Mouse (Mus musculus): ENCODE results near the gene Rab4a. TPM values are rescaled to one million over a fixed set of nuclear protein-coding genes. Genes with fewer than 3 reads are reported as not detected.
A peak's percentile ranks its signal among the peaks of the same experiment; 100 is the strongest.

The Rab4a gene
- polyA plus RNA-seq, 1 experiment from 2014 or later, result 33.2 TPM

GRCm38 (mm10) chr8:123872048-123872447 lies 66.3 kb downstream of the Rab4a start:
- ATAC-seq (ENCODE audit: extremely low read depth, insufficient number of reproducible peaks, low FRiP score, low TSS enrichment), result no peak
- H3K9me3 ChIP-seq, result no peaks in the 10 kb centered on the region
- H3K4me1 ChIP-seq, result peaks cover 16% of the 10 kb centered on the region
- H3K4me2 ChIP-seq, result 0 out of 2 replicates have a peak overlapping the region, but pooled peaks have one; percentile 14
- no peaks in the 10 kb centered on the region for H3K27me3 ChIP-seq (replicated peaks)
- no peak overlapping the region for H3K9ac ChIP-seq
- H3K36me3 ChIP-seq, result no peaks in the 10 kb centered on the region
- WGBS, result 40% methylated on average over 9 of the region's 9 CpGs
- no peak overlapping the region for H3K4me3 ChIP-seq
- peak overlapping the region; percentile 38 for H3K27ac ChIP-seq (replicated peaks)

DNA sequence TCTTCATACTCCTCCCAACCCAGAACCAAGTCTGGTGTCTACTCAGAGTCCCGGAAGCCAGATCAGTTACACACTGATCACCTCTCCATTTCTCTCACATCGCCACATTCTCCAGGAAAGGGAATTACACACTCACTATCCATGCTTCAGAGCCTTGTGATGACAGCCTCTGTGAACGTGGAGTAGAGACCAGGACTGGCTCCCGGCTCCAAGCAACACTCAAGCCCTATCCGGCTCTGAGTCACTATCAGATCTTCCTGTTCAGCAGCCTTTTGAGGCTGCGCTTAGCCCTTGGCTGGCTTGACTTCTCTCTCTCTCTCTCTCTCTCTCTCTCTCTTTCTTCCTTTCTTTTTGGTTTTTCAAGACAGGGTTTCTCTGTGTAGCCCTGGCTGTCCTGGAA lies 67.6 kb downstream of the Rab4a start:
- no peak overlapping the region for H3K4me3 ChIP-seq
- no peak for ATAC-seq (ENCODE audit: extremely low read depth, insufficient number of reproducible peaks, low FRiP score, low TSS enrichment)
- H3K36me3 ChIP-seq, result no peaks in the 10 kb centered on the region
- WGBS, result 29% methylated on average over 6 of the region's 6 CpGs
- H3K9ac ChIP-seq, result no peak overlapping the region
- no peaks in the 10 kb centered on the region for H3K27me3 ChIP-seq (replicated peaks)
- no peak overlapping the region for H3K27ac ChIP-seq (replicated peaks)
- no peaks in the 10 kb centered on the region for H3K9me3 ChIP-seq
- peaks cover 16% of the 10 kb centered on the region for H3K4me1 ChIP-seq
- no peak overlapping the region for H3K4me2 ChIP-seq

GRCm38 (mm10) chr8:123874324-123874723 lies 68.5 kb downstream of the Rab4a start:
- H3K9me3 ChIP-seq, result no peaks in the 10 kb centered on the region
- H3K4me2 ChIP-seq, result no peak overlapping the region
- no peak overlapping the region for H3K27ac ChIP-seq (replicated peaks)
- no peaks in the 10 kb centered on the region for H3K36me3 ChIP-seq
- H3K9ac ChIP-seq, result no peak overlapping the region
- H3K27me3 ChIP-seq (replicated peaks), result no peaks in the 10 kb centered on the region
- peaks cover 16% of the 10 kb centered on the region for H3K4me1 ChIP-seq
- H3K4me3 ChIP-seq, result no peak overlapping the region
- no peak for ATAC-seq (ENCODE audit: extremely low read depth, insufficient number of reproducible peaks, low FRiP score, low TSS enrichment)
- 63% methylated on average over 11 of the region's 11 CpGs for WGBS

DNA sequence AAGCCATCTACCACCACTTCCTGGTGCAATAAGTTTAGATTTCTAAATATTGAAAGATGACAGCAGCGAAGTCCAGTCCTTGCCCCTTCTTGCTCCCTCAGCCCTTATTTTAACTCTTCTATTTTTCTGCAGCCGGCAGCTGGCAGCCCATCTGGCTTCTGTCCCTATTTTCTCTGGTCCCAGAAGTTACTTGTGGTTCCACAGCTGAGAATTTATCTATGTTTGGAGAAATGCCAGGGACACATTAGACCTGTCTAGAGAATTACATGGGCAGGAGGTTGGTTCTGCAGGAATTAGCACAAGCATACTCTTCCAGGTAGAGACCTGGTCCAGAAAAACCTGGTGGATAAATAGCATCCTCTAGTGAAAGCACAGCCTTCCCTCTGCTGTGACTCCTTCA lies 72.1 kb downstream of the Rab4a start:
- ATAC-seq (ENCODE audit: extremely low read depth, insufficient number of reproducible peaks, low FRiP score, low TSS enrichment), result no peak
- no peak overlapping the region for H3K9ac ChIP-seq

DNA sequence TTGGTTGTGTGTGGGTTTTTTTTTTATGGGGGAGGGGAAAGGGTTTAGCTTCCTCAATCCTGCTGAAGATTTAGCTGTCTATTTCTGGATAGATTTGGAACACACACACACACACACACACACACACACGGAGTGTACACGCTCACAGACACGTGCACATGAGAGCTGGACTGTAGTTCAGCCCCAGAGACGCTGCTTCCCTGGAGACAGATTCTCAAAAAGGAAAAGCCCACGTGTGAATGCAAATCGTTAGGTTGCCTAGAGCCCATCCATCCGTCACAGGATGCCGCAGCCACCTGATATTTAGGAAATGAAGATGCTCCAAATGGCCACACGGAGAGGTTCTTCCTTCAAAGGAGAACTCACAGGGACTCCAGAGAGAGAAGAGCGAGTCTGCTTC lies 74.5 kb downstream of the Rab4a start:
- Histone ChIP-seq H3K27ac (replicated peaks) (no peak overlapping the region), H3K4me3 (no peak overlapping the region)

More for the DNA sequence above, 72.1 kb downstream of the Rab4a start:
- H3K4me2 ChIP-seq, result no peak overlapping the region
- H3K4me1 ChIP-seq, result peaks cover 10% of the 10 kb centered on the region
- H3K9me3 ChIP-seq, result no peaks in the 10 kb centered on the region
- 51% methylated on average over 2 of the region's 2 CpGs for WGBS
- peaks cover 5% of the 10 kb centered on the region; the same call in 1 of the 2 replicates for H3K27me3 ChIP-seq (replicated peaks)
- H3K27ac ChIP-seq (replicated peaks), result no peak overlapping the region
- no peak overlapping the region for H3K4me3 ChIP-seq
- no peaks in the 10 kb centered on the region for H3K36me3 ChIP-seq

GRCm38 (mm10) chr8:123880821-123881350 lies 75.1 kb downstream of the Rab4a start:
- 33% methylated on average over 4 of the region's 4 CpGs for WGBS
- ATAC-seq (ENCODE audit: extremely low read depth, insufficient number of reproducible peaks, low FRiP score, low TSS enrichment), result no peak
- H3K9ac ChIP-seq, result no peak overlapping the region
- no peaks in the 10 kb centered on the region for H3K9me3 ChIP-seq
- H3K36me3 ChIP-seq, result no peaks in the 10 kb centered on the region
- H3K27ac ChIP-seq (replicated peaks), result no peak overlapping the region
- H3K4me1 ChIP-seq, result peaks cover 29% of the 10 kb centered on the region
- H3K27me3 ChIP-seq (replicated peaks), result peaks cover 18% of the 10 kb centered on the region
- H3K4me3 ChIP-seq, result no peak overlapping the region
- no peak overlapping the region for H3K4me2 ChIP-seq

More for the DNA sequence above, 74.5 kb downstream of the Rab4a start:
- 69% methylated on average over 10 of the region's 10 CpGs for WGBS
- Histone ChIP-seq H3K9ac (no peak overlapping the region), H3K4me2 (no peak overlapping the region), H3K36me3 (no peaks in the 10 kb centered on the region), H3K9me3 (no peaks in the 10 kb centered on the region), H3K4me1 (peaks cover 29% of the 10 kb centered on the region), H3K27me3 (replicated peaks) (peaks cover 12% of the 10 kb centered on the region)
- ATAC-seq (ENCODE audit: extremely low read depth, insufficient number of reproducible peaks, low FRiP score, low TSS enrichment), result no peak

DNA sequence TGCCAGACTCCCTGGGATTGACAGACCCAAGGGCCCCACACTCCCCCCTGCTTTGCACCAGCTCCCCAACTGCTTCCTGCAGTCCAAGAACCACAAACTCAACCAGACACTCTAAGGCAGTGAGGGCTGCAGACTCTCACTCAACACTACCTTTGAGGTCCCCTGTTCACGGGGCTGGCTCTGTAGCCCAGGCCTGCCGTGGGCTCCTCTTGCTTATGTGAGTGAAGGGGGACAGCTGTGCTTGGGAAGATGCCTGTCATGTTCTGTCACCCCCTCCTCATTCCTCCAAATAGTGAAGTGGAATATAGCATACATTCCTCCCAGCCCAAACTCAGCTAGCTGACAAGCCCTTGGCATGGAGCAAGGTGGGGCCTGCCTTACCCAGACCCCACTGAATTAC lies 76.6 kb downstream of the Rab4a start:
- H3K4me3 ChIP-seq, result no peak overlapping the region
- no peak overlapping the region for H3K4me2 ChIP-seq
- no peak overlapping the region for H3K27ac ChIP-seq (replicated peaks)
- H3K9ac ChIP-seq, result no peak overlapping the region
- peaks cover 28% of the 10 kb centered on the region for H3K27me3 ChIP-seq (replicated peaks)
- whole genome bisulfite sequencing, result 57% methylated on average over 2 of the region's 2 CpGs
- H3K4me1 ChIP-seq, result peaks cover 29% of the 10 kb centered on the region
- no peaks in the 10 kb centered on the region for H3K36me3 ChIP-seq
- no peak for ATAC-seq (ENCODE audit: extremely low read depth, insufficient number of reproducible peaks, low FRiP score, low TSS enrichment)
- H3K9me3 ChIP-seq, result no peaks in the 10 kb centered on the region

- H3K9me3 ChIP-seq, result no peaks in the 10 kb centered on the region
- ATAC-seq (ENCODE audit: extremely low read depth, insufficient number of reproducible peaks, low FRiP score, low TSS enrichment), result no peak
- no peaks in the 10 kb centered on the region for H3K36me3 ChIP-seq
- no peak overlapping the region for H3K27ac ChIP-seq (replicated peaks)
- H3K4me3 ChIP-seq, result no peak overlapping the region
- H3K9ac ChIP-seq, result 0 out of 2 replicates have a peak overlapping the region, but pooled peaks have one; percentile 24
- WGBS, result 64% methylated on average over 4 of the region's 4 CpGs
- H3K27me3 ChIP-seq (replicated peaks), result peaks cover 28% of the 10 kb centered on the region
- H3K4me2 ChIP-seq, result no peak overlapping the region
- H3K4me1 ChIP-seq, result peaks cover 29% of the 10 kb centered on the region
These were observed 77.3 kb downstream of the Rab4a start for GRCm38 (mm10) chr8:123883094-123883493.

Other genes with a start within 250 kb of the Rab4a start
- gene Rhou, start 152.1 kb upstream of the Rab4a start, polyA plus RNA-seq (2015; fragmentation: Nextera tagmentation; extraction: Ambion mirVana), result 7.1 and 8.3 TPM in 2 replicates
- 2.5 TPM in 2 replicates for gene Ccsap, start 54.2 kb downstream of the Rab4a start, polyA plus RNA-seq (2015; fragmentation: Nextera tagmentation; extraction: Ambion mirVana)
- 292 and 377 TPM in 2 replicates for gene Acta1, start 88.8 kb downstream of the Rab4a start, polyA plus RNA-seq (2015; fragmentation: Nextera tagmentation; extraction: Ambion mirVana)
- 24.4 and 24.8 TPM in 2 replicates for gene Nup133, start 143.3 kb downstream of the Rab4a start, polyA plus RNA-seq (2015; fragmentation: Nextera tagmentation; extraction: Ambion mirVana)
- 20.0 and 20.5 TPM in 2 replicates for gene Abcb10, start 177.1 kb downstream of the Rab4a start, polyA plus RNA-seq (2015; fragmentation: Nextera tagmentation; extraction: Ambion mirVana)
- 24.9 and 25.7 TPM in 2 replicates for gene Taf5l, start 215.4 kb downstream of the Rab4a start, polyA plus RNA-seq (2015; fragmentation: Nextera tagmentation; extraction: Ambion mirVana)
- 2.6 and 3.3 TPM in 2 replicates for gene Urb2, start 215.5 kb downstream of the Rab4a start, polyA plus RNA-seq (2015; fragmentation: Nextera tagmentation; extraction: Ambion mirVana)